Mouse (Mus musculus) adrenal gland, postnatal 4 days (tissue): ENCODE measurements around the gene Gm45785. TPM values are rescaled to one million over a fixed set of nuclear protein-coding genes. Genes with fewer than 3 reads are reported as not detected.

Experiments
- total RNA-seq, 2 experiments: library from RNA; stranded (reverse); gene quantifications; 2 replicates each; pipeline ENCODE4 v1.2.3; 2021

The Gm45785 gene
- total RNA-seq, 2 experiments from 2014 or later = 1.2 TPM; not detected in 1

Other genes with a start within 250 kb of the Gm45785 start
- not detected for gene Olfr61, start 227.4 kb downstream of the Gm45785 start, total RNA-seq
- not detected for gene Olfr53, start 209.9 kb downstream of the Gm45785 start, total RNA-seq
- gene Olfr539, start 196.4 kb downstream of the Gm45785 start, total RNA-seq = not detected
- gene Olfr45, start 174.4 kb downstream of the Gm45785 start, total RNA-seq = not detected
- not detected for gene Olfr541, start 159.1 kb downstream of the Gm45785 start, total RNA-seq
- gene Cyp2e1, start 92.6 kb downstream of the Gm45785 start, total RNA-seq = 100 to 1,000 TPM in 1 of 2 experiments, 1 to 10 TPM in 1; 4.1 to 138 TPM
- gene Syce1, start 68.5 kb downstream of the Gm45785 start, total RNA-seq = under 1 TPM in 1 of 2 experiments, not detected in 1; 0.42 TPM
- 1 to 10 TPM; 5.1 to 5.4 TPM for gene Zfp941, start 34.2 kb downstream of the Gm45785 start, total RNA-seq
- 10 to 100 TPM in 1 of 2 experiments, under 1 TPM in 1; 0.70 to 17.0 TPM for gene Urah, start 21.3 kb downstream of the Gm45785 start, total RNA-seq
- not detected for gene Scgb1c1, start 10.8 kb downstream of the Gm45785 start, total RNA-seq
- under 1 TPM; 0.40 to 0.76 TPM for gene Odf3, start 8.5 kb downstream of the Gm45785 start, total RNA-seq
- 10 to 100 TPM; 64.3 to 69.0 TPM for gene Ric8a, start 626 bp upstream of the Gm45785 start, total RNA-seq
- 10 to 100 TPM; 40.2 to 42.9 TPM for gene Bet1l, start 1.2 kb upstream of the Gm45785 start, total RNA-seq
- gene Psmd13, start 25.6 kb upstream of the Gm45785 start, total RNA-seq = 100 to 1,000 TPM; 123 to 133 TPM
- gene Sirt3, start 26.0 kb upstream of the Gm45785 start, total RNA-seq = 10 to 100 TPM; 34.7 to 41.8 TPM
- gene Cox8b, start 44.1 kb upstream of the Gm45785 start, total RNA-seq = 100 to 1,000 TPM; 183 to 297 TPM
- 1 to 10 TPM; 2.1 to 4.9 TPM for gene Nlrp6, start 64.6 kb upstream of the Gm45785 start, total RNA-seq
- gene Pgghg, start 85.1 kb upstream of the Gm45785 start, total RNA-seq = 10 to 100 TPM; 41.5 to 44.5 TPM
- 1 to 10 TPM; 2.6 to 2.8 TPM for gene Ifitm5, start 94.0 kb upstream of the Gm45785 start, total RNA-seq
- gene Gm45717, start 99.6 kb upstream of the Gm45785 start, total RNA-seq = not detected
- gene Ifitm2, start 99.7 kb upstream of the Gm45785 start, total RNA-seq = 100 to 1,000 TPM; 508 to 623 TPM
- gene Ifitm1, start 110.9 kb upstream of the Gm45785 start, total RNA-seq = 10 to 100 TPM in 1 of 2 experiments, 1 to 10 TPM in 1; 8.0 to 13.7 TPM
- gene Ifitm3, start 154.4 kb upstream of the Gm45785 start, total RNA-seq = 100 to 1,000 TPM; 109 to 115 TPM
- 1 to 10 TPM; 2.1 to 4.5 TPM for gene Ifitm6, start 161.6 kb upstream of the Gm45785 start, total RNA-seq
- not detected for gene Gm17387, start 172.8 kb upstream of the Gm45785 start, total RNA-seq
- gene B4galnt4, start 204.8 kb upstream of the Gm45785 start, total RNA-seq = 10 to 100 TPM in 1 of 2 experiments, 1 to 10 TPM in 1; 7.0 to 11.3 TPM
- 1 to 10 TPM; 1.6 to 2.2 TPM for gene Pkp3, start 221.9 kb upstream of the Gm45785 start, total RNA-seq
- 10 to 100 TPM in 1 of 2 experiments, 1 to 10 TPM in 1; 7.0 to 10.3 TPM for gene Sigirr, start 244.2 kb upstream of the Gm45785 start, total RNA-seq